Mouse (Mus musculus) 416B (cell line): ENCODE results near the gene Gm11172.
A peak's percentile ranks its signal among the peaks of the same experiment; 100 is the strongest.

Experiments
- DNase-seq: peaks from one replicate; pipeline ENCODE4 v3.0.0; 2011; ENCODE audit warnings: low read depth

The Gm11172 gene

GRCm38 (mm10) chr16:10812865-10813371 lies at the start of gene Gm11172:
Gm11172 (plus strand) TSS chr16:10812915.
- no peak for DNase-seq

GRCm38 (mm10) chr16:10763540-10764264 lies 49.0 kb upstream of the Gm11172 start:
- DNase-seq = no peak

DNA sequence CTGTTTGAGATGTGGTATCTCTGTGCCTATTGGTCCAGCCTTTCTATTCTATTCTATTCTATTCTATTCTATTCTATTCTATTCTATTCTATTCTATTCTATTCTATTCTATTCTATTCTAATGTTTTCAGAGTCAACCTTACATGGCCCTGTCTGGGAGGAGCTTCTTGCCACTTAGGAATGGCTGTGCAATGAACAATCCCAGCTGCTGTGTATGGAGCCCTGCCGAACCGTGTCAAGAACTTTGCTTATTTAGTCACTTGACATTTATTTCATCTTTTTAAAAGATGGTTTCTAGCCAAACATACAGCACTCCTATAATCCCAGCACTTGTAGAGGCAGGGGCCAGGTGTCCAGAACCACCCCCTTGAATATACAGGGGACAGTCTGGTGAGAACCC lies 48.4 kb upstream of the Gm11172 start:
- no peak for DNase-seq

DNA sequence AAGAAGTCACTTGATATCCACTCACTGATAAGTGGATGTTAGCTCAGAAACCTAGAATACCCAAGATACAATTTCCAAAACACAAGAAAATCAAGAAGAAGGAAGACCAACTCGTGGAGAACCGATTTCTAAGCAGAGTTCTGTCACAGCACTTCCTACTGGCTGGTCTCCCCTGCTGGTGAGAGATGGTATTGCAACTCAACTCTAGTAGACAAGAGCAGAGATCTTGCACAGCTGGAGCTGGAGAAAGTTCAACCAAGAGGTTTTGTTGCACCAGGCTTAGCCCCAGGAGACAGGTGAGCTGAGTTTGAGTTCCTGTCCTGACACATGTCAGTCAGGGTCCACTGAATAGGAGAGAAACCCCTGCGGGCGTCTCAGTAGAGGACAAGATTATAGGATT lies 45.6 kb upstream of the Gm11172 start:
- DNase-seq = peak; percentile 84

DNA sequence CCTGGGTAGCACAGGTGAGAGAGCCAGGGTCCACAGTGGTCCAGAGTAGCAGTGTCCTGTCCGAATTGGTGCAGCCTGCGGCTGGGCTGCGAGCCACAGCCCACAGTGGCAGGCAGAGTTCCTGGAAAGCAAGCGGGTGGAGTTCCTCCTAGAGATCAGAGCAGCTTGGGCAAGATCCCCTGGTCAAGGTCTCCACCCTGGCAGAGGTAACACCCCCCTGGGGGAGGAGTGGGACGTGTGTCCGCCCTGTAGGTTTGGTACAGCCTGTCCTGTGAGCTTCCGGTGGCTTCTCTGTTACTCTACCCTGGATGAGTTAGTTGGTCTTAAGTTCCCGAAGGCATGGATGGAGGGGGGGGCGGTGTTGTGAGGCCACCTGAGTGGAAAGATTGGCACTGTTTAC lies 43.9 kb upstream of the Gm11172 start:
- peak; percentile 87 for DNase-seq

DNA sequence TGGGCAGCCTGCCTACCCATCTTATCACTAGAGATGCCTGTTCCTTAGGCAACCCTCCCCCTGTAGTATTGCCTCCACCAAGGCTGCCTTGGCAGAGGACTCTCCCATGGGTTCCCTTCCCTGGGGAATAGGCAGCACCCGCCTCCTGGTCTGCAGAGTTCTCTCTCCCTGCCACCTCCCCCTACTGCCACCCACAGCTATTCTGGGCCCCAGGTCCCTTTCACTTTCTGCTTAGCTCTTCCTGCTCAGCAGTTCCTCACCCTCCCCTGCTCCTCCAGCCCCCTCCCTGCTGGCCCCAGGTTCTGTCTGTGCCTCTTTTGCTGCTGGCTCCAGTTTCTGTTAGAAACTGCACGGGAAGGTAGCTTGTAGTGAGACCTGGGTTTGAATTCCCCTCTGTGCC lies 43.1 kb upstream of the Gm11172 start:
- no peak for DNase-seq

- no peak for DNase-seq
Measured at GRCm38 (mm10) chr16:10770531-10771325, 42.0 kb upstream of the Gm11172 start.

DNA sequence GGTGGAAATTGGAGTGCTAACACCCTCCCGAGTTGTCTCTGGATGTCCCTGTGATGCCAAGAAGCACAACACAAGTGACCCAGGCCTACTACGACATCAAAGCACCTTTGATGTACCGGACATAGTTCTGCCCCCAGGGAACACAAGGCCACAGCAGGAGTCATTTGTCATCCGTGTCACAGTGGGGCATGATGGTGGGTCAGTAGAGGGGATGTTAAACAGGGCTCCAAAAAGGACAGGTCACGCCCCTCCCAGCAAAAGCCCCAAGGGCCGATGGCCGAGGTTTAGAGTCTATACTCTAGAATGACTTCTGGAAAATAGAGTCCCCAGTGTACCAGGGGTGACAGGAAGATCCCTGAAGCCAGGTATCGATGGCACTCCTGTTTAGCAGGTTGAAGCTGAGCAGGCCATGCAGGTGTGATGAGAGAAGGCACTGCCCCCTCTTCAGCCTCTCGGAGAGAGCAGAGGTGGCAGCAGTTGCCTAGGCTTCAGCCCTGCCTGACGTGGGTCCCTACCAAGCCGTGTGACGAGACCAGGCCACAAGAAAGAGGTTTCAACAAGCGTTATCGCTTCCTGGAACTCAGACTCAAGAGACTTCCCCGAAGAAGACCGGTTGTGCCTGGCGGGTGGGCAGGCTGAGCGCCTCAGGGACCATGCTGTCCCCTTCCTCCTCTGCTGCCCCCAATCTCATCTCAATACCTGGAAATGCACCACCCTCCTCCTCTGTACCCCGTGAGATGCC lies 40.8 kb upstream of the Gm11172 start:
- no peak for DNase-seq

GRCm38 (mm10) chr16:10773543-10773942 lies 39.2 kb upstream of the Gm11172 start:
- DNase-seq = no peak

DNA sequence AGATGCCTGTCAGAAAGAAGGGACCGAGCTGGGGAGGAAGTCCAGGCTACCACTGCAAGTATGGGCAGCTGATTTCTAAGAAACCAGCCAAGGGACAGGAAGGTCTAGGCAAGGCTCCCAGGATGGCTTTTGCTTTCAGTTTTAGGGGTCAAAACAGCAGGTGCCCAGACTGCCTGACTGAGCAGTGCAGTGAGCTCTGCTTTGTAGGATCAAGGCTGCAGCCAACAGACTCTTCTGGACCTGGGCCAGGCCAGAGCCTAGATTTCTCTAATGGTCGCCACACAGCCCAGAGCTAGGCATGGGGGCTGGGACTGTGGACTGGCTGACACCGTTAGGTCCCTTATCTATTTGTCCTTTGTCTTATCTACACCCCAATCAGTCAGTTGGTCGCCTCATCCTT lies 38.0 kb upstream of the Gm11172 start:
- DNase-seq = peak; percentile 67

DNA sequence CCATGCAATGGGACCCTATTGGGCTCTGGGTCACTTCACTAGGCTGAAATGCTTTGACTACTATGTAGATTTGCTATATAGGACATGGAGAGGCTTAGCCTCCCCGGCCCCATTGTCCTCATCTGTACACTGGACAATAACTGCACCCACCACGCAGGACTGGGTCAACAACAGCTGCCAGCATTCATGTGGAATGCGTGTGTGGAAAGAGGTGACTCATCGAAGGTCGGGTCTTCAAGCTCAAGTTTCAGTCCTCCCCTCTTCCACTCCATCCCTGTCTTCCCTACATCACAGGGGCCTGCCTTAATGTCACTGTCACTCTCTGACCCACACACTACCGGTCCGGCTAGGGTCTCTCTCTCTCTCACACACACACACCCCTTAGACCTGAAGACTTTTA lies 36.4 kb upstream of the Gm11172 start:
- DNase-seq = no peak

GRCm38 (mm10) chr16:10777579-10778160 lies 35.0 kb upstream of the Gm11172 start:
- no peak for DNase-seq

DNA sequence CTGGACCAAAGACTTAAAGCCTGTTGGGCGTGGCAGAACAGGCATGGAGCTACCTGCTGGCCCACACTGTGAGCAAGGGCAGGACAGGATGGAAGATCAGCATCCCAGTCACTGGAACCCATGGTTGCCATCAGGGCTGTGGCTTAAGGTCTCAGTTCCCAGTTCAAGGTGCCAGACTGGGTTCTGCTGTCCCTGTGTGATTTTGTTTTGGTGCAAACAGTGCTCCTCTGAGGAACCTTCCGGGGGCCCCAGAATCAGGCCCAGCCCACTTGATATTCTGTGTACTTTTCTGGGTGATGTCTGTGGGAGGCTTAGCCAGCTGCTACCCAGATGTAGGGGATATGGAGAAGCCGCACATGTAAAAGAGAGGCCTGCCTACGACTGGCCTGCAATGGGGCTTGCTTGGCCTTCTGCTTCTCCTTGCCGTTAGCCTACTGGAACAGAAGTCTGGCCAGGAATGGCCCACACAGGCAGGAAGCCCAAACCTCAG lies 32.0 kb upstream of the Gm11172 start:
- DNase-seq = no peak

DNA sequence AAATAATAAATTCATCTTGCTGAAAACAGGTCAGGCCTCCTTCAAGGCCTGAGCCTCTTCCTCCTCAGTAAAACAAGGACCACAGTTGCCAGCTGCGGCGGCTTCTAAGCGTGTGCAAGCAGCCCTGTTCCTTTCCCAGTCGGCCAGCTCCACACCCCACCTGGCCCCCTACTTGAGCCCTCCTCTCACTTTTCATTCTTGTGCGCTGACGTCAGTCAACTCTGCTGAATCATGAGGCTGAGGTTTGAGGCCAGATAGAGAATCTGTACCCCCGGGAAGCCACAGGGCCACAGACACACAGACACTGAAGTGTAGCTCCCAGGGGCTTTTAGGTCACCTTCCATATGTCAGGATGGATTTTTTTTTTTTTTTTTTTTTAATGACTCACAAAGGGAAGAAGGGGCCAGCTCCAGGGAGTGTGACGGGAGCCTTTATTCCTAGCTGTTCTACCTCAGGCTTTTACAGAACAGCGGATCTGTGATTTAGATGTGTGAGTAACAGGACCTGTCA lies 30.8 kb upstream of the Gm11172 start:
- DNase-seq = peak; percentile 20

DNA sequence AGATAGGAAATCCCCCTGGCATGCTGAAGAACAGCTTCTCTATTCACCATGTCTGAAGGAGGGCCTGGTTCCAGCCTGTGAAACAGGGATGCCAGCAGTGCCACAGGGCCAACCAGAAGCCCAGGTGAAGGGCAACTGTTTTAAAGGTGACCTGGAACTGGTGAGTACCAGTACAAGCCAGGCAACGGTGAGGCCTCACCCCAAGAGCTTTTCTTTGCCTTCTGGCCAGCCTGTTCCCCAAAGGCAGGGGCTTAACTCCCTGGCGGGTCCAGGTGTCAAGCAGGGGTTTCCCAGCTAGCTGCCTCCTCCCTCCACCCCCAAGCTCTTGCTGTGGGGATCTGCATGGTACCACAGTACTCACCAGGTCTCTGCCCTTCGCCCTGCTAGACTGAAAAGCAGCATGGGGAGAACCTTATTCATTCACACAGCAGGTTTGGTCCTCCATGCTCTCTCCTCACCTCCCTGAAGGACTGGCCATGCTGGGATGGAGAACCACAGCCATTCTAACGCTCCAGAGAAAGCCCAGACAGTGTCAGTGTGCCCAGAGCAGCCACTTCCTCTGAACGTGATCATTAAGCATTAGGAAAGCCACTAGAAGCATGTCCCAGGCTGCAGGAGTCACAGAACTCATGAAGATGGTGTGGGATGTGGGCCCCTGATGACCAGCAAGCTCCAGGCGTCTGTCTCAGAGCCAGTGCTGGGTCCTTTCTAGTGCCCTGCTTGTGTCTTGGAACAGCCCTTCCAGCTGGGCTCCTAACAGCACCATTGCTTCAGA lies 30.2 kb upstream of the Gm11172 start:
- no peak for DNase-seq

GRCm38 (mm10) chr16:10783152-10783434 lies 29.6 kb upstream of the Gm11172 start:
- DNase-seq = peak; percentile 51

DNA sequence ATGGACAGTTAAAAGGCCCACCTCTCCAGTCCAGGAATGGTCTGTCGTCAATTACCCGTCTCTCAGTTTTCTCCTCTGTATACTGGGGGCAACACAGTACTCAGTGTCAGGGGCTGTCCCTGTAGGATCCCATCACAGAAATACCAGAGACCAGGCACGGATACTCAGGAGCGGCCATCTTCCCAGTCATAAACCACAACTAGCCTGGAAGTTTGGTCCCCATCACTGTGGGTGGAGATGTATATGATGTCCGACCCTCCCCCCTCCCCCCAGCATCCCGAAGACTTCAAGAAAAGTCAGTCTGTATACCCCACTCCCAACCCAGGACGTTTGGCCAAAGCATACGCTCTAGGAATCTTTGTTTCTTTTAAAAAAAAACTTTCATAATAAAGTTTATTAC lies 29.3 kb upstream of the Gm11172 start:
- DNase-seq = no peak

DNA sequence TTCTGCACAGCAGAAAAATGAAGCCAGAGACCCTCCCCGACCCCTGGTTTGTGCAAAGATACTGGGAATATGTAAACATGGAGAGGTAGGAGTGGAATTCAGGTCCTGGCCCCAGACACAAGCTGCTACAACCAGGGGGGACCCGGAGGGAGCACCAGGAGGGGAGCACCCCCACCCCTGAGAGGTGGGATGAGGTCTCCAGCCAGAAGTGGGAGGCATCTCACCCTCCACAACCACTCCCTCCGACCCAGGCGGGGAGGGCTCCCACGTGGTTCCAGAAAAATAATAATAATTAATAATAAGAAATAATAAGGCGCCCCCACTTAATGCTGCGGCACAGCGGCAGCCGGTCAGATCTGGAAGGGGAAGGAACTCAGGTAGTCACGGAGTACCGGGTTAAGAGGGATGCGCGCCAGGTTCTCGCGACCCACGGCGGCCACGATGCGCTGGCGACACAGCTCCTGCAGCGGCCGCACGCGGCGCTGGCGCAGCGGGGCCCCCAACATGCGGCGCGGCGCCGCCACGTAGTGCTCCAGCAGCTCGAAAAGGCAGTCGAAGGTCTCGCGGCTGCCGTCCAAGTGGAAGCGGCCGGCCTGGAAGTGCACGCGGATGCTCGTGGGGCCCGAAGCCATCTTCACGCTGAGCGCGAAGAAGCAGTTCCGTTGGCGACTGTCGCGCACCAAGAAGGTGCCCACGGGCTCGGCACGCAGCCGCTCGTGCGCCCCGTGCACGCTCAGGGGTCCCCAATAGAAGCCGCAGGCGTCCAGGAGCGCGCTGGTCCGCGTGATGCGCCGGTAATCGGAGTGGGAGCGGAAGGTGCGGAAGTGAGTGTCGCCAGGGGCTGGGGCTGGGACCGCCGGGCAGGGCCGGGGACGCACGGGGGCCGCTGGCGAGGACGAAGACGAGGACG lies 28.6 kb upstream of the Gm11172 start:
- no peak for DNase-seq

- peak; percentile 74 for DNase-seq
Measured at GRCm38 (mm10) chr16:10784793-10785370, 27.8 kb upstream of the Gm11172 start.
